Mouse (Mus musculus) heart, embryonic 16.5 days (tissue): ENCODE results near the gene Pfdn2. TPM values are rescaled to one million over a fixed set of nuclear protein-coding genes. Genes with fewer than 3 reads are reported as not detected.

Experiments
- polyA plus RNA-seq: library from polyadenylated mRNA; unstranded; fragments of >200 nt; fragmentation: Nextera tagmentation; extraction: Ambion mirVana; gene quantifications from 2 replicates; pipeline ENCODE4 v1.2.1, GENCODE M21; 2015

Pfdn2 gene
- polyA plus RNA-seq, 1 experiment from 2014 or later = 84.5 TPM

Other genes with a start within 250 kb of the Pfdn2 start
- 2.9 and 3.5 TPM in 2 replicates for gene Cfap126, start 231.8 kb upstream of the Pfdn2 start, polyA plus RNA-seq
- gene Sdhc, start 195.1 kb upstream of the Pfdn2 start, polyA plus RNA-seq = 622 and 629 TPM in 2 replicates
- 0.44 and 1.1 TPM in 2 replicates for gene Mpz, start 195.0 kb upstream of the Pfdn2 start, polyA plus RNA-seq
- 48.9 and 57.2 TPM in 2 replicates for gene Pcp4l1, start 149.4 kb upstream of the Pfdn2 start, polyA plus RNA-seq
- gene Nr1i3, start 131.7 kb upstream of the Pfdn2 start, polyA plus RNA-seq = 0.35 and 0.43 TPM in 2 replicates
- 60.7 and 68.9 TPM in 2 replicates for gene Tomm40l, start 123.2 kb upstream of the Pfdn2 start, polyA plus RNA-seq
- gene Apoa2, start 120.6 kb upstream of the Pfdn2 start, polyA plus RNA-seq = 10.6 and 11.9 TPM in 2 replicates
- gene Fcer1g, start 111.3 kb upstream of the Pfdn2 start, polyA plus RNA-seq = 34.4 and 36.3 TPM in 2 replicates
- gene Adamts4, start 95.2 kb upstream of the Pfdn2 start, polyA plus RNA-seq = 4.4 and 5.7 TPM in 2 replicates
- gene Ndufs2, start 94.3 kb upstream of the Pfdn2 start, polyA plus RNA-seq = 659 and 700 TPM in 2 replicates
- 47.5 and 54.9 TPM in 2 replicates for gene B4galt3, start 75.3 kb upstream of the Pfdn2 start, polyA plus RNA-seq
- 32.4 and 41.9 TPM in 2 replicates for gene Ppox, start 64.5 kb upstream of the Pfdn2 start, polyA plus RNA-seq
- 48.5 and 55.8 TPM in 2 replicates for gene Usp21, start 57.7 kb upstream of the Pfdn2 start, polyA plus RNA-seq
- gene Ufc1, start 50.6 kb upstream of the Pfdn2 start, polyA plus RNA-seq = 82.0 and 82.1 TPM in 2 replicates
- 36.0 and 37.6 TPM in 2 replicates for gene Dedd, start 16.5 kb upstream of the Pfdn2 start, polyA plus RNA-seq
- gene Nit1, start within 50 bp of the Pfdn2 start, polyA plus RNA-seq = 34.4 and 38.5 TPM in 2 replicates
- gene Klhdc9, start 15.1 kb downstream of the Pfdn2 start, polyA plus RNA-seq = 0.71 and 1.0 TPM in 2 replicates
- gene Nectin4, start 24.4 kb downstream of the Pfdn2 start, polyA plus RNA-seq = 0.39 and 0.81 TPM in 2 replicates
- 3.5 and 7.5 TPM in 2 replicates for gene Arhgap30, start 43.3 kb downstream of the Pfdn2 start, polyA plus RNA-seq
- gene Usf1, start 65.6 kb downstream of the Pfdn2 start, polyA plus RNA-seq = 47.5 and 53.1 TPM in 2 replicates
- gene Tstd1, start 73.2 kb downstream of the Pfdn2 start, polyA plus RNA-seq = 3.7 and 4.2 TPM in 2 replicates
- gene F11r, start 91.9 kb downstream of the Pfdn2 start, polyA plus RNA-seq = 76.1 and 80.0 TPM in 2 replicates
- 15.8 and 17.2 TPM in 2 replicates for gene Alyref2, start 157.8 kb downstream of the Pfdn2 start, polyA plus RNA-seq
- 0.49 TPM in 1 of 2 replicates, not detected in the other for gene Itln1, start 189.6 kb downstream of the Pfdn2 start, polyA plus RNA-seq
- gene Cd244a, start 213.5 kb downstream of the Pfdn2 start, polyA plus RNA-seq = 0.76 and 1.1 TPM in 2 replicates